Mouse (Mus musculus) embryonic facial prominence, embryonic 10.5 days (tissue): ENCODE data around the gene Noxo1. TPM values are rescaled to one million over a fixed set of nuclear protein-coding genes. Genes with fewer than 3 reads are reported as not detected.
"Not testable (repeated sequence)": the region's sequence is repeated elsewhere in the genome, so short reads cannot be mapped to it uniquely, and the experiment has no call there.

Experiments used
- DNase-seq: peaks from one replicate; pipeline ENCODE4 v3.0.0-alpha.2; 2017; ENCODE audit warnings: low spot score
- H3K27ac ChIP-seq: fragments of 300-500 bp; sonication (generic); replicated peaks from 2 replicates; pipeline ENCODE4 v1.5.1; 2016; ENCODE audit warnings: mild to moderate bottlenecking
- H3K27me3 ChIP-seq: fragments of 300-500 bp; sonication (generic); replicated peaks from 2 replicates; pipeline ENCODE4 v1.6.1; 2016; ENCODE audit warnings: low read depth, mild to moderate bottlenecking; ENCODE audit not compliant: poor library complexity, severe bottlenecking
- H3K36me3 ChIP-seq: fragments of 300-500 bp; sonication (generic); replicated peaks from 2 replicates; pipeline ENCODE4 v1.6.1; 2016; ENCODE audit warnings: mild to moderate bottlenecking, moderate library complexity
- H3K4me1 ChIP-seq: fragments of 300-500 bp; sonication (generic); 2 replicates; pipeline ENCODE4 v1.6.1; 2016
- H3K4me3 ChIP-seq: fragments of 300-500 bp; sonication (generic); 2 replicates; pipeline ENCODE4 v1.5.1; 2016; ENCODE audit warnings: mild to moderate bottlenecking, moderate library complexity
- H3K9me3 ChIP-seq: fragments of 300-500 bp; sonication (generic); 2 replicates; pipeline ENCODE4 v1.6.1; 2016; ENCODE audit warnings: mild to moderate bottlenecking
- WGBS: fragments of 180-500 bp; shearing (Covaris S2); methylation state at CpG from one replicate; pipeline ENCODE4 v1.1.7; 2016; 5-methylcytosine and 5-hydroxymethylcytosine counted together
- polyA plus RNA-seq: library from polyadenylated mRNA; unstranded; fragments of >200 nt; fragmentation: Nextera tagmentation; extraction: Ambion mirVana; gene quantifications from 2 replicates; pipeline ENCODE4 v1.2.1, GENCODE M21; 2016

Noxo1 gene
- polyA plus RNA-seq, 1 experiment from 2014 or later, result 1.9 TPM

GRCm38 (mm10) chr17:24707801-24708425 lies 11.9 kb downstream of the Noxo1 start:
- DNase-seq, result no peak
- Histone ChIP-seq H3K9me3 (no peaks in the 10 kb centered on the region), H3K4me3 (peak overlapping the region; percentile 77), H3K27me3 (no peaks in the 10 kb centered on the region), H3K27ac (peak overlapping the region; percentile 83), H3K4me1 (peaks cover 16% of the 10 kb centered on the region), H3K36me3 (peaks cover 30% of the 10 kb centered on the region)
- 6% methylated on average over 24 of the region's 24 CpGs for WGBS

DNA sequence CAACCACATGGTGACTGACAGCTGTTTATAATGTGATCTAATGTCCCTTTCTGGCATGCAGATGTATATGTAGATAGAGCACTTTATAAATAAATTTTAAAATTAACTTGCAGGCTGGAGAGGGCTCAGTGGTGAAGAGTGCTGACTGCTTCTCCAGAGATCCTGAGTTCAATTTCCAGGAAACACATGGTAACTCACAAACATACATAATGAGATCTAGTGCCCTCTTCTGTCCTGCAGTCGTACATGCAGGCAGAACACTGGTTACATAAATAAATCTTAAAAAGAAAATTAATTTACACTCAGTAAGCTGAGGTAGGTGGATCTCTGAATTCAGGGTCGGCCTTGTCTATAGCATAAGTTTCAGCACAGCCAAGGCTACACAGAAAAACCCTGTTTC lies 12.6 kb downstream of the Noxo1 start:
- no peak overlapping the region for H3K4me3 ChIP-seq
- H3K4me1 ChIP-seq, result peaks cover 16% of the 10 kb centered on the region
- WGBS, result 40% methylated on average over 2 of the region's 2 CpGs
- H3K9me3 ChIP-seq, result no peaks in the 10 kb centered on the region
- no peak for DNase-seq
- H3K36me3 ChIP-seq, result peaks cover 24% of the 10 kb centered on the region
- no peak overlapping the region for H3K27ac ChIP-seq
- H3K27me3 ChIP-seq, result no peaks in the 10 kb centered on the region

DNA sequence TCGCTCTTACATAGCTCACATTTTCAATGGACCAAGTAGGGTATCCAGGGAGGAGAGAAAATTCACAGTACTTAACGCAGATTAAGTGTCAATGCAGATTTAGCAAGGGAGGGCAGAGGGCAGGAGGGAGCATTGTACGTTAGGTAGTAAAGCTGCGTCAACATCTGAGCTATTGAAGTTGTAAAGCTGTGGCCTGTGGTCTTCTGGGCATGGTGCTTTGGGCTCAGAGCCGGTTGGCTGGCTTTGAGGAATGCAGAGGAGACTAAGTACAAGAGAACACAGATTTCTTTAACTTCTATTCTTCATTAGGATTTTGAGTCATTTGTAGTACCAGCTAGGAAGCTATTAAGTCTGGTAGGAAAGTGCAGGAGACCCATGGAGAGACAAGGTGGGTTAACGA lies 19.5 kb downstream of the Noxo1 start:
- H3K4me3 ChIP-seq, result no peak overlapping the region
- H3K27me3 ChIP-seq, result no peaks in the 10 kb centered on the region
- peaks cover 8% of the 10 kb centered on the region for H3K4me1 ChIP-seq
- no peak for DNase-seq
- peaks cover 39% of the 10 kb centered on the region for H3K36me3 ChIP-seq
- no peaks in the 10 kb centered on the region for H3K9me3 ChIP-seq
- WGBS, result 70% methylated on average over 6 of the region's 6 CpGs
- no peak overlapping the region for H3K27ac ChIP-seq

DNA sequence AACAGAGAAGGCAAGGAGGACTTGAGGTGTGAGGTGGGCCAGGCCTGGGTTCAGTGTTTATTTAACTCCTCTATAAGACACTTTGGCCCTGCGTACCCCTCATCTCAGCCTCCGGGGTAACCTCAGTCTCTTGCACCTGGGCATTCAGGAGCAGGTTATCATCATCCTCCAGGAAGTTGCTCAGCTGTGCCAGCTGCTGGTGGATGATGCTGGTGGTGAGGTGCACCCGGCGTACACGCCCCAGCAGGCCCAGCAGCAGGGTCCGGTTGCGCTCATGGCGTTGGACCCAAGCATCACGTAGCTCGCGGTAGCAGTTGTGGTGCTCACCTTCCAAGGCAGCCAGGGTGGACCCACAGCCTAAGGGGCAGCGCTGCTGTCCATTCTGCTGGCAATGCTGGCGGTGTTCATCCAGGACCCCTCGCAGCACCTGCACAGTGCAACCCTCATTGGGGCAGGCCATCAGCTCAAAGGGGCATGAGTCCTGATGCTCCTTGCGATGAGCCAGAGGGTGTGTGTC lies 20.2 kb downstream of the Noxo1 start:
- Histone ChIP-seq H3K9me3 (no peaks in the 10 kb centered on the region), H3K27me3 (no peaks in the 10 kb centered on the region), H3K36me3 (peaks cover 45% of the 10 kb centered on the region), H3K27ac (no peak overlapping the region), H3K4me3 (no peak overlapping the region), H3K4me1 (peaks cover 10% of the 10 kb centered on the region)
- no peak for DNase-seq
- WGBS, result 98% methylated on average over 15 of the region's 15 CpGs

- WGBS, result 79% methylated on average over 4 of the region's 4 CpGs
These were observed 21.9 kb downstream of the Noxo1 start, which contains the start of the genes Rnf151 and Rps2 for GRCm38 (mm10) chr17:24717943-24718342. Rnf151 (minus strand) TSS chr17:24718063. Rps2 (plus strand) TSS chr17:24718116.

DNA sequence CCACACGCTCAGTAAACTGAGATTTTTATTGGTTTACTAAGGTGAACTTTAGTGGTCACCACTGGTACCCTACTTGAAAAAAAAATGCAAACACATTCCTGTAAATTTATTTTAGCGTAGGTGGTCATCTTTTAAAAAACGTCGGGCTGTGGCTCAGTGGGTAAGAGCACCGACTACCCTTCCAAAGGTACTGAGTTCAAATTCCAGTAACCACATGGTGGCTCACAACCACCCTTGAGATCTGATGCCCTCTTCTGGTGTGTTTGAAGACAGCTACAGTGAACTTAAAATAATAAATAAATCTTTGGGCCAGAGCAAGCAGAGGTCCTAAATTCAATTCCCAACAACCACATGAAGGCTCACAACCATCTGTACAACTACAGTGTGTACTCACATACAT lies 22.9 kb downstream of the Noxo1 start:
- DNase-seq, H3K27me3 ChIP-seq, H3K9me3 ChIP-seq: not testable (repeated sequence)
- peaks cover 35% of the 10 kb centered on the region for H3K4me1 ChIP-seq
- H3K4me3 ChIP-seq, result peak overlapping the region; percentile 90
- WGBS, result 62% methylated on average over 5 of the region's 5 CpGs
- peaks cover 60% of the 10 kb centered on the region for H3K36me3 ChIP-seq
- peak overlapping the region; percentile 94 for H3K27ac ChIP-seq

More at GRCm38 (mm10) chr17:24717943-24718342, 21.9 kb downstream of the Noxo1 start, which contains the start of the genes Rnf151 and Rps2:
- H3K27me3 ChIP-seq, result no peaks in the 10 kb centered on the region
- H3K4me3 ChIP-seq, result peak within 1 kb of the TSS; percentile 90
- DNase-seq, result no peak
- no peaks in the 10 kb centered on the region for H3K9me3 ChIP-seq
- peaks cover 60% of the 10 kb centered on the region for H3K36me3 ChIP-seq
- H3K27ac ChIP-seq, result peak within 1 kb of the TSS; percentile 94; the same call in 1 of the 2 replicates
- H3K4me1 ChIP-seq, result peaks cover 25% of the 10 kb centered on the region

DNA sequence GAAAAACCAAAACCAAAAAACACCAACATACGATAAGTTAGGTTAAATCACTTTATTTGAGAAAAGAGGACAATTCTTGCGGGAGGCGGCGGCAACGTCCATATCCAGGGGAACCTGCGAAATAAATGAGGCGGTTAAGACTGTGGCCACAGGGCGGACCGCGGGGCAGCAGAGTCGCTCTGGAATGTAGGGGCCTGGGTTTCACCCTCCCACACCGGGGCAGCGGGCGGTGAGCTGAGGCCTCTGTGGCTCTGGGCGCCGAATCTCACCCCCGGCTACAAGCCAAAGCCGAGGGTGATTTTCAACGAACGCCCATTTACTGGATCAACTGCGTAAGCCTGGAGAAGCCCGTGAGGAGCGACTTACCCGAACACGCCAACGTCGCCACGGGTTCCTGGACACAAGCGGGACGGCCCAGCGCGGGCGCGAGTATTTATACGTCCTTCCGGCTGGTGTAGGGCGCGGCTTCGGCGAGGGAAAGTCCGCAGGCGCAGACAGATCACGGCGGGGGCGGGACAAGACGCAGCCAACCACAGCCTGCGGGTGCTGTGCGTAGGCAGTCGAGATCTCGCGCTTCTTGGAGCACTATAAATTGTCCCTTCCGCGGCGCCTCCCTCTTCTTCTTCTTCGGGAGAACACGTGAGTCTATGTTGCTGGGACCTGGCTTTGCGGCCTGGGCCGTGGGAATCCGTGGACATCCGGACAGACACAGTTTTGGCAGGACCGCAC lies 23.6 kb downstream of the Noxo1 start:
- under 1% methylated on average over 61 of the region's 61 CpGs for WGBS
- Histone ChIP-seq H3K36me3 (peaks cover 60% of the 10 kb centered on the region), H3K27me3 (no peaks in the 10 kb centered on the region), H3K4me3 (peak overlapping the region; percentile 90), H3K4me1 (peaks cover 40% of the 10 kb centered on the region), H3K9me3 (no peaks in the 10 kb centered on the region), H3K27ac (peak overlapping the region; percentile 94)
- peak; percentile 99 for DNase-seq

DNA sequence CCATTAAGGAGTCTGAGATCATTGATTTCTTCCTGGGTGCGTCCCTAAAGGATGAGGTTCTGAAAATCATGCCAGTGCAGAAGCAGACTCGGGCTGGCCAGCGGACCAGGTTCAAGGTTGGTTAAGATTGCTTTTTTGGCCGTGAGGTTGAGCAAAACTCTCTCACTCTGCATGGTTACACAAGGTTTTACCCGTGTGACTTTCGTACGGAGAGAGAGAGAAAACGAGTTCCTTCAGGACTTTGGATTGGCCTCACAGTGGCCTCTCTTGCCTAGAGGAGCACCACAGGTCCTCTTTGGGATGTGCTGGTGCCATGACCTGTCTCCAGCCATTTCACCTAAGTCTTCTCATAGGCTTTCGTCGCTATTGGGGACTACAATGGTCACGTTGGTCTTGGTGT lies 24.6 kb downstream of the Noxo1 start:
- peaks cover 54% of the 10 kb centered on the region for H3K36me3 ChIP-seq

GRCm38 (mm10) chr17:24721383-24721955 lies 25.4 kb downstream of the Noxo1 start:
- not testable (repeated sequence) for H3K27me3 ChIP-seq, H3K9me3 ChIP-seq, DNase-seq
- H3K36me3 ChIP-seq, result peaks cover 45% of the 10 kb centered on the region
- 0 out of 2 replicates have a peak overlapping the region, but pooled peaks have one; percentile 40 for H3K27ac ChIP-seq
- peaks cover 40% of the 10 kb centered on the region for H3K4me1 ChIP-seq
- H3K4me3 ChIP-seq, result peak overlapping the region; percentile 90
- WGBS, result 67% methylated on average over 7 of the region's 7 CpGs

More for the DNA sequence above, 24.6 kb downstream of the Noxo1 start:
- Histone ChIP-seq H3K4me3 (peak overlapping the region; percentile 90), H3K4me1 (peaks cover 40% of the 10 kb centered on the region), H3K27ac (peak overlapping the region; percentile 94)
- H3K27me3 ChIP-seq, DNase-seq, H3K9me3 ChIP-seq: not testable (repeated sequence)
- WGBS, result 2% methylated on average over 11 of the region's 11 CpGs

- H3K27me3 ChIP-seq, result no peaks in the 10 kb centered on the region
- 31% methylated on average over 13 of the region's 13 CpGs for WGBS
- H3K36me3 ChIP-seq, result peaks cover 36% of the 10 kb centered on the region
- peak; percentile 36 for DNase-seq
- peaks cover 40% of the 10 kb centered on the region for H3K4me1 ChIP-seq
- H3K27ac ChIP-seq, result no peak overlapping the region
- no peaks in the 10 kb centered on the region for H3K9me3 ChIP-seq
- peak overlapping the region; percentile 90 for H3K4me3 ChIP-seq
These were observed 26.3 kb downstream of the Noxo1 start for GRCm38 (mm10) chr17:24722220-24722924.

- WGBS, result 6% methylated on average over 12 of the region's 12 CpGs
- Histone ChIP-seq H3K4me3 (peak overlapping the region; percentile 90), H3K27ac (peak overlapping the region; percentile 86), H3K9me3 (no peaks in the 10 kb centered on the region), H3K4me1 (peaks cover 40% of the 10 kb centered on the region), H3K27me3 (no peaks in the 10 kb centered on the region), H3K36me3 (peaks cover 27% of the 10 kb centered on the region)
- DNase-seq, result peak; percentile 25
These were observed 27.3 kb downstream of the Noxo1 start for GRCm38 (mm10) chr17:24723122-24723880.
